Mouse (Mus musculus) thymus, adult 2 months (tissue): Measurements from ENCODE around the gene Kcnh1. TPM values are rescaled to one million over a fixed set of nuclear protein-coding genes. Genes with fewer than 3 reads are reported as not detected.

Source experiments
- DNase-seq: peaks from one replicate; pipeline ENCODE4 v3.0.0; 2021
- H3K27ac ChIP-seq: fragments of 200-500 bp; 2 replicates; pipeline ENCODE4 v1.5.1; 2012; ENCODE audit warnings: low read length, control low read depth; ENCODE audit not compliant: control insufficient read depth, insufficient read depth
- H3K27me3 ChIP-seq: fragments of 200-500 bp; 2 replicates; pipeline ENCODE4 v1.6.1; 2012; ENCODE audit warnings: mild to moderate bottlenecking, low read length, moderate library complexity, mixed read lengths; ENCODE audit not compliant: control insufficient read depth, insufficient read depth
- H3K36me3 ChIP-seq: fragments of 200-500 bp; 2 replicates; pipeline ENCODE4 v1.6.1; 2012; ENCODE audit warnings: mild to moderate bottlenecking, low read length, moderate library complexity; ENCODE audit not compliant: control insufficient read depth, insufficient read depth
- H3K4me1 ChIP-seq: fragments of 200-500 bp; replicated peaks from 2 replicates; pipeline ENCODE4 v1.6.1; 2012; ENCODE audit warnings: low read length; ENCODE audit not compliant: control insufficient read depth, insufficient read depth
- H3K4me3 ChIP-seq: fragments of 200-500 bp; 2 replicates; pipeline ENCODE4 v1.5.1; 2012; ENCODE audit warnings: mild to moderate bottlenecking, low read length, control low read depth, moderate library complexity; ENCODE audit not compliant: control insufficient read depth, insufficient read depth
- CTCF ChIP-seq: fragments of 200-500 bp; IDR thresholded peaks from 2 replicates; pipeline ENCODE4 v1.5.1; 2012; ENCODE audit warnings: mild to moderate bottlenecking, control low read depth, low read length, moderate library complexity, borderline replicate concordance; ENCODE audit not compliant: control insufficient read depth, poor library complexity, insufficient read depth; ENCODE audit errors: extremely low read depth
- POLR2A ChIP-seq: fragments of 200-500 bp; IDR thresholded peaks from 2 replicates; pipeline ENCODE4 v1.6.1; 2012; ENCODE audit warnings: mild to moderate bottlenecking, low read length, control low read depth, moderate library complexity; ENCODE audit not compliant: control insufficient read depth, poor library complexity, insufficient read depth; ENCODE audit errors: extremely low read depth
- WGBS: fragments of 180-500 bp; shearing (Covaris S2); methylation state at CpG from one replicate; pipeline ENCODE4 v1.1.7; 2018; 5-methylcytosine and 5-hydroxymethylcytosine counted together
- polyA plus RNA-seq: library from polyadenylated mRNA; depleted of rRNA; stranded (reverse); fragments of >200 nt; gene quantifications from 2 replicates; pipeline ENCODE4 v1.2.3, GENCODE M21; 2012

Gene Kcnh1
- polyA plus RNA-seq, 1 experiment = 1.0 TPM

DNA sequence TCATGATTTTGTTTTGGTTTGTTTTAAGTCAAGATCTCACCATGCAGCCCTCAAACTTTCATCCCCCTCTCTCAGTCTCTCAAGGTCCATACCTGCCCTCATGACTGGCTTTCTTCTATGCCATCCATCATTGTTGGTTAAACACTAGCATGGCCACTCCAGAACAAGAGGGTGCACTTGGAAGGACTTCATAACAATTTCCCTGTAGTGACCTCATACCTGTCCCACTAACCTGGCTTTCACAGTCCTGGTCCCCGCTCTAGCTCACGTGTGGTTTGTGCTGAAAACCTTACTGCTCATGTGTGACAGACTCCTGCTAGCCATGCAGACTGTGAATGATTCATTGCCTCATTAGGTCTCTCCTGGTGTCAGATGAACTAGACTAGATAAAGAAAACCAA is 244.9 kb downstream of the Kcnh1 start:
- 79% methylated on average over 2 of the region's 2 CpGs for WGBS
- H3K27ac ChIP-seq = no peak overlapping the region
- H3K36me3 ChIP-seq = no peaks in the 10 kb centered on the region
- no peak for DNase-seq
- H3K4me1 ChIP-seq = no peaks in the 10 kb centered on the region
- TF ChIP-seq CTCF = no peak
- no peak for TF ChIP-seq POLR2A
- H3K27me3 ChIP-seq = no peaks in the 10 kb centered on the region
- no peak overlapping the region for H3K4me3 ChIP-seq

DNA sequence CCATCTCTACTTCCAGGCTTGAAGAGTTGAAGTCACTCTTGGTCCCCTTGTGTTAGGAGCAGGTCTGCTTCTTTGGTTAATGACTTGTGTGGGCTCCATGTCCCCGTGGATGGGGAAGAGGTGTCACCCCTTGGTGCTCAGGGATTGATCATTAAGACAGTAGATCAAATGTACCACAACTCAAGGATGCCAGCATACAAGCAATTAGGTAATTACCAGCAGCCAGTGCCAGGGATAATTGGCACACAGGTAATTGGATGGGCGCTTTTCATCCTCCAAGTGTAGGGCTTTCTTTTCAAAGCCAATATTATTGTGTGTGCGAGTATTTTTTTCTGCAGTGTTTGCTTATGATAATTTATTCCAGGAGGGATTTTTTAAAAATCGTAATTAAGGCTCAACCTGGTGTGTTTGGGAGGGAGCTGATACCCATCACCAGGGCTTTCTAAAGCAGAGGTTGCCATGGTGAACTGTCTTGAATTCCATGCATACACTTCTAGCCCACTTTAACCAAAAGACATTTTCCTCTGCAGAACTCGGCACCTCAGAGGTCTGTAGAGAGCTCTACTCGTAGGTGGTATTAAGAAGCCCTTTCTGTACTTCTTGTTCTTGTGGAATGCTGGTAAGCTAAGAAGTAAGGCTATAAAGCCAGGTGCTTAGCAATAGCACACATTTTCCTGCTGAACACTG is 248.7 kb downstream of the Kcnh1 start:
- no peak for TF ChIP-seq POLR2A
- TF ChIP-seq CTCF = no peak
- Histone ChIP-seq H3K36me3 (no peaks in the 10 kb centered on the region), H3K4me1 (no peaks in the 10 kb centered on the region), H3K27me3 (no peaks in the 10 kb centered on the region), H3K4me3 (no peak overlapping the region), H3K27ac (no peak overlapping the region)
- WGBS = 86% methylated on average over 6 of the region's 6 CpGs
- DNase-seq = no peak

DNA sequence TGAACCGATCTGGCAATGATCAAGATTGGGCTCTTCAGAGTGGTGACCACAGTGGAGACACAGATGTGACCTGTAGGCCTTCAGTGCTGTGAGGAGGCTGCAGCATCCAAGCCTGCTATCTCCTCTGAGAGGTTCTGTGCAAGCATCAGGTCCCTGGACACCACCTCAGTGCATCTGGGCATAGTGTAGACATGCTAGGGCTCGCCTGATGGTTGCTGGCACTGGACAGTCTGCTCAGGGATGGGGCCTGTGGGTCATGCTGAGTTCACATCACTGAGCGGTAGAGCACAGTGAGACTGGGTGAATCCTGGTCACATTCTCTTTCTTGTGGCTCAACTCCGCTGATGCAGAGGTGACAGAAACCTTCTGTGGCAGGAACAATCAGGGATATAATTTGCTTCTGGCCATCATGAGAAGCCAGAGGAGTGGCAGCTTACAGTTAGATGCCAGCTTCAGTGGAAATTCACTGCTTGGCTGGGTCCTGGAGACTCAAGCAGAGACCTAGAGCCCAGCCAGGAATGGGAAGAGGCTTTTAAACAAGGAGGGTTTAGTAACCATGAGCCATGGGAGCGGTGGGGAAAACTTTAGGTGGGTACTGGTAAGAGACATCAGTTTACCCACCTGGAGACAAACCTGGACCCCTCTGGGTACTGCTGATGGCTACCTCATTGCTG is 252.3 kb downstream of the Kcnh1 start:
- Histone ChIP-seq H3K4me1 (no peaks in the 10 kb centered on the region), H3K36me3 (no peaks in the 10 kb centered on the region), H3K27me3 (no peaks in the 10 kb centered on the region), H3K4me3 (no peak overlapping the region), H3K27ac (no peak overlapping the region)
- TF ChIP-seq POLR2A (no peak), CTCF (no peak)
- no peak for DNase-seq
- WGBS = 87% methylated on average over 5 of the region's 5 CpGs

DNA sequence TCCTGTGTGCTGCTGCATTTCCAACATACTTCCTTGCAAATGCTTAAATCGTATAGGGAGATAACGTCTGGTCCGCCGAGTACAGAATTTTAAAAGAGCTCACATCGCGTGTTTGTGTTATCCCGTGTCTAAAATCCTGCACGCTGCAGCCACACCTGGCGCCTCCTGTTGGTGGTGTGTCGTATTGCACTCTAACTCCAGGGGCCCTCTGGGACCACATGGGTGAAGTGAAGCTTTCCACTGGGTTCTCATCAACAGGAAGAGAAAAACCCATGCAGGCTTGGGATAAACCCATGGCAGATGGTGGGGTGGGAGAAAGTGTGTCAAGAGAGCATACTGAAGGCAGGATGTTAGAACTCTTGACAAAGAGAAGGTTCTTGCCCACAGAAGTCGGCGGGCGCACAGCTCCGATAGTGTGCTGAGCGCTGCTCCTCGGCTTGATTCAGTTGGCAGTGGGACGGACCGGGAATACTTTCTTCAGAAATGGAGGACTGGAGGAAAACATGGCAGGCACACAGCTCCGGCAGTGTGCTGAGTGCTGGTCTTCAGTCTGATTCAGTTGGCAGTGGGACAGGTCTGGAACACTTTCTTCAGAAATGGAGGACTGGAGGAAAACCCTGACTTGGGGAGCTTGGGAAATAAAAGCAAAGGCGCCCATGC is 253.6 kb downstream of the Kcnh1 start:
- H3K27me3 ChIP-seq = no peaks in the 10 kb centered on the region
- H3K4me3 ChIP-seq = no peak overlapping the region
- H3K4me1 ChIP-seq = no peaks in the 10 kb centered on the region
- WGBS = 79% methylated on average over 20 of the region's 20 CpGs
- DNase-seq = peak; percentile 5
- H3K36me3 ChIP-seq = no peaks in the 10 kb centered on the region
- TF ChIP-seq CTCF (no peak), POLR2A (no peak)
- H3K27ac ChIP-seq = no peak overlapping the region

DNA sequence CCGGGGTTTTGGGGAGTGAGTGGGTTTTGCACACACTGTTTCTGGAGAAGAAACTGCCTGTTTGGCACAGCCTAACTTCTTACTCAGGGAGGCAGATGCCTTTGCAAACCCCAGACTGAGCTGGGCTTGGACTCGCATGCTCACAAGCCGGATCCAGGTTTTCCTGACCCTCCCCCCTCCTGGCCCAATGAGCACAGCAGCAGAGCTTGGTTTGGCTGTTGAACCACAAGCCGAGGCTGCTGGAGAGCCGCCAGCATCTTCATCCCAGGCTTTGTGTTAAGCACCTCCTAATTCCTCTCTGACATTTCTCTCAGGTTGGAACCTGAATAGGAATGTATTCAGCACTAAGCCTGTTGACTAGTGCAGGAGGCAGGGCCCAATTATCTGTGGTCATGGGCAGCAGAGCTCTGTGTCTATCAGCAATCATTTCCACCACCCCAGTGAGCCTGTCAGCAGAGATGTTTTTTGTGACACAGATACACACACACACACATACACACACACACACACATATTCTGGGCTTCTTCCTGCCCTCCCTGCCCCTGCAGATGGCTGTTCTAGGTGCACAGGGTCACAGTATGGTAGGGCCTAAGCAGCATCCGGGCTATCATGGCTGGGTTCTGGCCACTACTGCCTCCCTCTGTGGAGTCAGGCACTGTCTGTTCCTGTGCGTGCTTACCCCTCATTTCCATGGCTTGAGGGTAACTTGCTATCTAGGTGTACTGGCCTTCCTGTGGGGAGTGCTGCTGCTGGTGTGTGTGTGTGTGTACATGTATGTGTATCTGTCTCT is 254.3 kb downstream of the Kcnh1 start:
- H3K4me3 ChIP-seq = no peak overlapping the region
- TF ChIP-seq POLR2A (no peak), CTCF (no peak)
- no peak for DNase-seq
- 62% methylated on average over 7 of the region's 7 CpGs for WGBS
- no peaks in the 10 kb centered on the region for H3K4me1 ChIP-seq
- H3K27ac ChIP-seq = no peak overlapping the region
- H3K36me3 ChIP-seq = no peaks in the 10 kb centered on the region
- no peaks in the 10 kb centered on the region for H3K27me3 ChIP-seq

DNA sequence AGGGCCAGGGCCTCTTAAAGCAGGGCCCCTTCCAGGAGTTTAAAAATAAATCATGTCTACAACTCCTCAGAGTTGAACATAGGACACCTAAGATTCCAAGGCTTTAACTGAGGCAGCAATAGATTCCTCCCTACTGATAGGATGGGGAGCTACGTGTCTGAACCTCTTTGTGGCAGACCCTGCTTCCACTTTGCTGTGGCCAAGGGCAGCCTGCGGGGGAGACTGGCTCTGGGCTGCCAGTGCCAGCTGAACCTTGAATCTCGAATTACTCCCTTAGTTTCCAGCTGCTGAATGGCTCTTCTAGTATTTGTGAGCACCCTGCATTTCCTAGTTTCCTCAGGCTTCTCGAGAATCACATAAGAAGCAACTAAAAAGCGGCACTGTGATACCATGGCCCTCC is 255.6 kb downstream of the Kcnh1 start:
- H3K27ac ChIP-seq = no peak overlapping the region
- no peak for DNase-seq
- 62% methylated on average over 5 of the region's 5 CpGs for WGBS
- H3K4me1 ChIP-seq = no peaks in the 10 kb centered on the region
- no peak overlapping the region for H3K4me3 ChIP-seq
- TF ChIP-seq CTCF = no peak
- TF ChIP-seq POLR2A = no peak
- H3K36me3 ChIP-seq = no peaks in the 10 kb centered on the region
- H3K27me3 ChIP-seq = no peaks in the 10 kb centered on the region
